Mouse (Mus musculus) myocyte (in vitro differentiated cells): ENCODE results near the gene G2e3. TPM values are rescaled to one million over a fixed set of nuclear protein-coding genes. Genes with fewer than 3 reads are reported as not detected.

Source experiments
- H3K27me3 ChIP-seq: one replicate; pipeline ENCODE4 v1.6.1; 2011; ENCODE audit not compliant: control insufficient read depth, insufficient read depth, insufficient read length
- H3K36me3 ChIP-seq: one replicate; pipeline ENCODE4 v1.6.1; 2011; ENCODE audit not compliant: control insufficient read depth, insufficient read depth
- H3K4me2 ChIP-seq: one replicate; pipeline ENCODE4 v1.6.1; 2011; ENCODE audit warnings: low read depth, control low read depth
- H3K4me3 ChIP-seq: one replicate; pipeline ENCODE4 v1.5.1; 2011; ENCODE audit warnings: mild to moderate bottlenecking, control low read depth, moderate library complexity
- H3K79me2 ChIP-seq: one replicate; pipeline ENCODE4 v1.6.1; 2011; ENCODE audit not compliant: control insufficient read depth, insufficient read depth
- H3ac ChIP-seq: one replicate; pipeline ENCODE4 v1.6.1; 2011; ENCODE audit not compliant: control insufficient read depth, insufficient read length
- CEBPB ChIP-seq: IDR thresholded peaks from 2 replicates; pipeline ENCODE4 v1.6.1; 2011; ENCODE audit warnings: mild to moderate bottlenecking, moderate library complexity; ENCODE audit not compliant: poor library complexity, insufficient read depth, severe bottlenecking
- E2F4 ChIP-seq: IDR thresholded peaks from one replicate; pipeline ENCODE4 v1.6.1; 2011; ENCODE audit warnings: mild to moderate bottlenecking, control low read depth, moderate library complexity; ENCODE audit not compliant: insufficient read depth
- MAX ChIP-seq: IDR thresholded peaks from one replicate; pipeline ENCODE4 v1.6.1; 2011; ENCODE audit warnings: low read depth, mild to moderate bottlenecking, control low read depth
- MYOD1 ChIP-seq, 3 experiments: IDR thresholded peaks; one replicate each; pipeline ENCODE4 v1.6.1; 2011; ENCODE audit warnings: control low read depth in 2 of 3, low read depth in 2 of 3, mild to moderate bottlenecking in 2 of 3, moderate library complexity in 1 of 3; ENCODE audit not compliant: insufficient read length in 2 of 3, control insufficient read depth in 1 of 3
- MYOG ChIP-seq, 3 experiments: IDR thresholded peaks; one replicate each; pipeline ENCODE4 v1.6.1; 2011; ENCODE audit warnings: control low read depth in 2 of 3, low read depth in 2 of 3, mild to moderate bottlenecking in 2 of 3; ENCODE audit not compliant: insufficient read length in 2 of 3, control insufficient read depth in 1 of 3, insufficient read depth in 1 of 3
- POLR2A ChIP-seq: IDR thresholded peaks from one replicate; pipeline ENCODE4 v1.6.1; 2011; ENCODE audit warnings: low read depth, mild to moderate bottlenecking, control low read depth, moderate library complexity; ENCODE audit not compliant: insufficient read length
- POLR2AphosphoS2 ChIP-seq: IDR thresholded peaks from one replicate; pipeline ENCODE4 v1.6.1; 2011; ENCODE audit warnings: low read depth, control low read depth; ENCODE audit not compliant: insufficient read length
- REST ChIP-seq: IDR thresholded peaks from one replicate; pipeline ENCODE4 v1.6.1; 2011; ENCODE audit warnings: mild to moderate bottlenecking, control low read depth, moderate library complexity; ENCODE audit not compliant: insufficient read depth, insufficient read length
- SRF ChIP-seq: IDR thresholded peaks from one replicate; pipeline ENCODE4 v1.6.1; 2011; ENCODE audit warnings: low read depth; ENCODE audit not compliant: control insufficient read depth, insufficient read length
- TCF12 ChIP-seq: IDR thresholded peaks from one replicate; pipeline ENCODE4 v1.6.1; 2011; ENCODE audit warnings: mild to moderate bottlenecking, control low read depth; ENCODE audit not compliant: poor library complexity, insufficient read depth, severe bottlenecking
- TCF3 ChIP-seq: IDR thresholded peaks from one replicate; pipeline ENCODE4 v1.6.1; 2011; ENCODE audit warnings: low read depth, control low read depth; ENCODE audit not compliant: insufficient read length
- USF1 ChIP-seq: IDR thresholded peaks from one replicate; pipeline ENCODE4 v1.6.1; 2011; ENCODE audit warnings: low read depth, mild to moderate bottlenecking, control low read depth, moderate library complexity
- polyA plus RNA-seq: library from polyadenylated mRNA; unstranded; fragments of >200 nt; fragmentation: generic; extraction: Trizol; gene quantifications from one replicate; pipeline ENCODE4 v1.2.1, GENCODE M21; 2012; ENCODE audit warnings: missing spikeins

Gene G2e3
- polyA plus RNA-seq, 1 experiment: 1.5 TPM

GRCm38 (mm10) chr12:51377003-51377887, 29.4 kb downstream of the G2e3 start, which contains the start of gene Scfd1:
Gene Scfd1, plus strand, starts transcription at chr12:51377510.
- no peaks in the 10 kb centered on the region for H3K27me3 ChIP-seq
- H3K36me3 ChIP-seq: peaks cover 22% of the 10 kb centered on the region
- H3K79me2 ChIP-seq: peaks cover 34% of the 10 kb centered on the region
- H3ac ChIP-seq: peak within 1 kb of the TSS; percentile 42
- TF ChIP-seq USF1: no peak
- peak; percentile 100 for TF ChIP-seq POLR2AphosphoS2
- peak; percentile 2 for TF ChIP-seq REST
- TF ChIP-seq E2F4: peak; percentile 44
- peak; percentile 98 for TF ChIP-seq POLR2A
- TF ChIP-seq TCF12: no peak
- TF ChIP-seq TCF3: no peak
- no peak for TF ChIP-seq MAX
- TF ChIP-seq CEBPB: no peak
- no peak for TF ChIP-seq SRF
- peak in 1 of 3 experiments; percentile 14 for TF ChIP-seq MYOD1 (IDR thresholded peaks at IDR 0.05; ENCODE audit: control insufficient read depth in 1 of 3, insufficient read length in 2 of 3, low read depth in 2 of 3)
- TF ChIP-seq MYOG (IDR thresholded peaks at IDR 0.05; ENCODE audit: control insufficient read depth in 1 of 3, insufficient read depth in 1 of 3, insufficient read length in 2 of 3, low read depth in 2 of 3): peak in 1 of 3 experiments; percentile 36
- peak within 1 kb of the TSS; percentile 85 for H3K4me3 ChIP-seq
- peak within 1 kb of the TSS; percentile 86 for H3K4me2 ChIP-seq

GRCm38 (mm10) chr12:51377888-51378190, 30.0 kb downstream of the G2e3 start:
- Histone ChIP-seq H3K4me3 (peak overlapping the region; percentile 85), H3K36me3 (peaks cover 19% of the 10 kb centered on the region), H3K4me2 (peak overlapping the region; percentile 61), H3ac (peak overlapping the region; percentile 42), H3K79me2 (peaks cover 35% of the 10 kb centered on the region), H3K27me3 (no peaks in the 10 kb centered on the region)
- TF ChIP-seq POLR2A: no peak
- TF ChIP-seq TCF12: no peak
- TF ChIP-seq USF1: no peak
- TF ChIP-seq MYOG (IDR thresholded peaks at IDR 0.05; ENCODE audit: control insufficient read depth in 1 of 3, insufficient read depth in 1 of 3, insufficient read length in 2 of 3, low read depth in 2 of 3): no peak
- no peak for TF ChIP-seq POLR2AphosphoS2
- no peak for TF ChIP-seq REST
- no peak for TF ChIP-seq MYOD1 (IDR thresholded peaks at IDR 0.05; ENCODE audit: control insufficient read depth in 1 of 3, insufficient read length in 2 of 3, low read depth in 2 of 3)
- no peak for TF ChIP-seq CEBPB
- no peak for TF ChIP-seq E2F4
- no peak for TF ChIP-seq TCF3
- no peak for TF ChIP-seq SRF
- TF ChIP-seq MAX: no peak

- TF ChIP-seq USF1 (no peak), CEBPB (no peak), E2F4 (no peak), SRF (no peak), POLR2A (no peak), TCF12 (no peak), MYOG (IDR thresholded peaks at IDR 0.05; ENCODE audit: control insufficient read depth in 1 of 3, insufficient read depth in 1 of 3, insufficient read length in 2 of 3, low read depth in 2 of 3) (no peak), MYOD1 (IDR thresholded peaks at IDR 0.05; ENCODE audit: control insufficient read depth in 1 of 3, insufficient read length in 2 of 3, low read depth in 2 of 3) (no peak), REST (no peak), TCF3 (no peak), MAX (no peak), POLR2AphosphoS2 (no peak)
- no peak overlapping the region for H3K4me3 ChIP-seq
- H3ac ChIP-seq: no peak overlapping the region
- H3K4me2 ChIP-seq: no peak overlapping the region
- peaks cover 37% of the 10 kb centered on the region for H3K36me3 ChIP-seq
- no peaks in the 10 kb centered on the region for H3K79me2 ChIP-seq
- H3K27me3 ChIP-seq: no peaks in the 10 kb centered on the region
Measured at GRCm38 (mm10) chr12:51399871-51400270, 52.0 kb downstream of the G2e3 start.

- Histone ChIP-seq H3K4me3 (no peak overlapping the region), H3ac (no peak overlapping the region), H3K27me3 (no peaks in the 10 kb centered on the region), H3K4me2 (no peak overlapping the region), H3K79me2 (no peaks in the 10 kb centered on the region), H3K36me3 (peaks cover 33% of the 10 kb centered on the region)
- no peak for TF ChIP-seq USF1
- no peak for TF ChIP-seq POLR2AphosphoS2
- TF ChIP-seq TCF12: no peak
- no peak for TF ChIP-seq POLR2A
- no peak for TF ChIP-seq MYOD1 (IDR thresholded peaks at IDR 0.05; ENCODE audit: control insufficient read depth in 1 of 3, insufficient read length in 2 of 3, low read depth in 2 of 3)
- no peak for TF ChIP-seq E2F4
- TF ChIP-seq CEBPB: no peak
- TF ChIP-seq MYOG (IDR thresholded peaks at IDR 0.05; ENCODE audit: control insufficient read depth in 1 of 3, insufficient read depth in 1 of 3, insufficient read length in 2 of 3, low read depth in 2 of 3): no peak
- no peak for TF ChIP-seq TCF3
- TF ChIP-seq SRF: no peak
- TF ChIP-seq REST: no peak
- TF ChIP-seq MAX: no peak
Measured at GRCm38 (mm10) chr12:51402060-51402698, 54.3 kb downstream of the G2e3 start.
